Mouse (Mus musculus): Measurements from ENCODE around the gene Dhcr7. TPM values are rescaled to one million over a fixed set of nuclear protein-coding genes. Genes with fewer than 3 reads are reported as not detected.
A peak's percentile ranks its signal among the peaks of the same experiment; 100 is the strongest.

The Dhcr7 gene
- polyA plus RNA-seq, 1 experiment from 2014 or later: 59.2 TPM

GRCm38 (mm10) chr7:143829504-143830331 lies 6.8 kb downstream of the Dhcr7 start:
- DNase-seq (ENCODE audit: low spot score): peak; percentile 99
- H3K27ac ChIP-seq (ENCODE audit: low read depth, low read length): peak overlapping the region; percentile 92
- H3K27me3 ChIP-seq (replicated peaks; ENCODE audit: control insufficient read depth, insufficient read depth, low read length): no peaks in the 10 kb centered on the region
- H3K9ac ChIP-seq (ENCODE audit: low read length): peak overlapping the region; percentile 70
- peak; percentile 98 for ATAC-seq
- H3K4me2 ChIP-seq (ENCODE audit: low read length): peak overlapping the region; percentile 79
- under 1% methylated on average over 37 of the region's 37 CpGs for WGBS
- peak overlapping the region; percentile 50 for H3K4me3 ChIP-seq (ENCODE audit: low read depth, low read length)
- H3K9me3 ChIP-seq (replicated peaks; ENCODE audit: control insufficient read depth, low read length): no peaks in the 10 kb centered on the region
- H3K36me3 ChIP-seq (ENCODE audit: control insufficient read depth, insufficient read depth, low read length): no peaks in the 10 kb centered on the region; the same call in 1 of the 2 replicates
- H3K4me1 ChIP-seq (ENCODE audit: control insufficient read depth, insufficient read depth, low read length): peaks cover 13% of the 10 kb centered on the region

GRCm38 (mm10) chr7:143830399-143830798 lies 7.5 kb downstream of the Dhcr7 start:
- DNase-seq (ENCODE audit: low spot score): no peak
- 13% methylated on average over 6 of the region's 6 CpGs for WGBS
- H3K4me3 ChIP-seq (ENCODE audit: low read depth, low read length): peak overlapping the region; percentile 50

GRCm38 (mm10) chr7:143832196-143832595 lies 9.3 kb downstream of the Dhcr7 start:
- Histone ChIP-seq H3K4me1 (ENCODE audit: control insufficient read depth, insufficient read depth, low read length) (peaks cover 13% of the 10 kb centered on the region), H3K36me3 (ENCODE audit: control insufficient read depth, insufficient read depth, low read length) (peaks cover 5% of the 10 kb centered on the region), H3K9me3 (replicated peaks; ENCODE audit: control insufficient read depth, low read length) (no peaks in the 10 kb centered on the region), H3K4me2 (ENCODE audit: low read length) (no peak overlapping the region), H3K9ac (ENCODE audit: low read length) (peak overlapping the region; percentile 13; the same call in 1 of the 2 replicates), H3K27me3 (replicated peaks; ENCODE audit: control insufficient read depth, insufficient read depth, low read length) (no peaks in the 10 kb centered on the region), H3K27ac (ENCODE audit: low read depth, low read length) (no peak overlapping the region), H3K4me3 (ENCODE audit: low read depth, low read length) (no peak overlapping the region)
- DNase-seq (ENCODE audit: low spot score) (no peak), ATAC-seq (no peak)
- WGBS: 82% methylated on average over 8 of the region's 8 CpGs

More at GRCm38 (mm10) chr7:143830399-143830798, 7.5 kb downstream of the Dhcr7 start:
- ATAC-seq: peak; percentile 23
- peak overlapping the region; percentile 79 for H3K4me2 ChIP-seq (ENCODE audit: low read length)
- peak overlapping the region; percentile 44; the same call in 1 of the 2 replicates for H3K27ac ChIP-seq (ENCODE audit: low read depth, low read length)
- H3K9ac ChIP-seq (ENCODE audit: low read length): peak overlapping the region; percentile 70
- H3K4me1 ChIP-seq (ENCODE audit: control insufficient read depth, insufficient read depth, low read length): peaks cover 13% of the 10 kb centered on the region
- H3K27me3 ChIP-seq (replicated peaks; ENCODE audit: control insufficient read depth, insufficient read depth, low read length): no peaks in the 10 kb centered on the region
- no peaks in the 10 kb centered on the region; the same call in 1 of the 2 replicates for H3K36me3 ChIP-seq (ENCODE audit: control insufficient read depth, insufficient read depth, low read length)
- no peaks in the 10 kb centered on the region for H3K9me3 ChIP-seq (replicated peaks; ENCODE audit: control insufficient read depth, low read length)

GRCm38 (mm10) chr7:143832611-143833010 lies 9.7 kb downstream of the Dhcr7 start:
- H3K27ac ChIP-seq (ENCODE audit: low read depth, low read length): no peak overlapping the region
- no peaks in the 10 kb centered on the region for H3K27me3 ChIP-seq (replicated peaks; ENCODE audit: control insufficient read depth, insufficient read depth, low read length)
- H3K9ac ChIP-seq (ENCODE audit: low read length): no peak overlapping the region
- H3K4me1 ChIP-seq (ENCODE audit: control insufficient read depth, insufficient read depth, low read length): peaks cover 13% of the 10 kb centered on the region
- H3K4me3 ChIP-seq (ENCODE audit: low read depth, low read length): no peak overlapping the region
- peaks cover 9% of the 10 kb centered on the region for H3K36me3 ChIP-seq (ENCODE audit: control insufficient read depth, insufficient read depth, low read length)
- DNase-seq (ENCODE audit: low spot score) (no peak), ATAC-seq (no peak)
- 92% methylated on average over 2 of the region's 2 CpGs for WGBS
- no peaks in the 10 kb centered on the region for H3K9me3 ChIP-seq (replicated peaks; ENCODE audit: control insufficient read depth, low read length)
- no peak overlapping the region for H3K4me2 ChIP-seq (ENCODE audit: low read length)

GRCm38 (mm10) chr7:143833581-143834190 lies 10.7 kb downstream of the Dhcr7 start:
- H3K36me3 ChIP-seq (ENCODE audit: control insufficient read depth, insufficient read depth, low read length): peaks cover 20% of the 10 kb centered on the region
- H3K4me3 ChIP-seq (ENCODE audit: low read depth, low read length): no peak overlapping the region
- no peak overlapping the region for H3K4me2 ChIP-seq (ENCODE audit: low read length)
- H3K27ac ChIP-seq (ENCODE audit: low read depth, low read length): no peak overlapping the region
- WGBS: 83% methylated on average over 6 of the region's 6 CpGs
- no peaks in the 10 kb centered on the region for H3K9me3 ChIP-seq (replicated peaks; ENCODE audit: control insufficient read depth, low read length)
- DNase-seq (ENCODE audit: low spot score): no peak
- H3K27me3 ChIP-seq (replicated peaks; ENCODE audit: control insufficient read depth, insufficient read depth, low read length): no peaks in the 10 kb centered on the region
- no peak overlapping the region for H3K9ac ChIP-seq (ENCODE audit: low read length)
- no peak for ATAC-seq
- peaks cover 13% of the 10 kb centered on the region for H3K4me1 ChIP-seq (ENCODE audit: control insufficient read depth, insufficient read depth, low read length)

GRCm38 (mm10) chr7:143834316-143834715 lies 11.4 kb downstream of the Dhcr7 start:
- DNase-seq (ENCODE audit: low spot score) (no peak), ATAC-seq (no peak)
- H3K27me3 ChIP-seq (replicated peaks; ENCODE audit: control insufficient read depth, insufficient read depth, low read length): no peaks in the 10 kb centered on the region
- H3K4me1 ChIP-seq (ENCODE audit: control insufficient read depth, insufficient read depth, low read length): peaks cover 13% of the 10 kb centered on the region
- 90% methylated on average over 2 of the region's 2 CpGs for WGBS
- no peak overlapping the region for H3K4me2 ChIP-seq (ENCODE audit: low read length)
- no peak overlapping the region for H3K4me3 ChIP-seq (ENCODE audit: low read depth, low read length)
- peaks cover 26% of the 10 kb centered on the region for H3K36me3 ChIP-seq (ENCODE audit: control insufficient read depth, insufficient read depth, low read length)
- no peaks in the 10 kb centered on the region for H3K9me3 ChIP-seq (replicated peaks; ENCODE audit: control insufficient read depth, low read length)
- no peak overlapping the region for H3K27ac ChIP-seq (ENCODE audit: low read depth, low read length)
- H3K9ac ChIP-seq (ENCODE audit: low read length): no peak overlapping the region

GRCm38 (mm10) chr7:143834972-143835371 lies 12.0 kb downstream of the Dhcr7 start:
- Histone ChIP-seq H3K9ac (ENCODE audit: low read length) (no peak overlapping the region), H3K9me3 (replicated peaks; ENCODE audit: control insufficient read depth, low read length) (no peaks in the 10 kb centered on the region), H3K4me2 (ENCODE audit: low read length) (no peak overlapping the region), H3K27ac (ENCODE audit: low read depth, low read length) (no peak overlapping the region), H3K4me3 (ENCODE audit: low read depth, low read length) (no peak overlapping the region), H3K27me3 (replicated peaks; ENCODE audit: control insufficient read depth, insufficient read depth, low read length) (no peaks in the 10 kb centered on the region), H3K36me3 (ENCODE audit: control insufficient read depth, insufficient read depth, low read length) (peaks cover 30% of the 10 kb centered on the region), H3K4me1 (ENCODE audit: control insufficient read depth, insufficient read depth, low read length) (peaks cover 13% of the 10 kb centered on the region)
- ATAC-seq: no peak
- no peak for DNase-seq (ENCODE audit: low spot score)
- WGBS: 82% methylated on average over 3 of the region's 3 CpGs

- no peak overlapping the region for H3K27ac ChIP-seq (ENCODE audit: low read depth, low read length)
- no peaks in the 10 kb centered on the region for H3K9me3 ChIP-seq (replicated peaks; ENCODE audit: control insufficient read depth, low read length)
- H3K27me3 ChIP-seq (replicated peaks; ENCODE audit: control insufficient read depth, insufficient read depth, low read length): no peaks in the 10 kb centered on the region
- ATAC-seq (no peak), DNase-seq (ENCODE audit: low spot score) (no peak)
- H3K4me2 ChIP-seq (ENCODE audit: low read length): no peak overlapping the region
- H3K4me1 ChIP-seq (ENCODE audit: control insufficient read depth, insufficient read depth, low read length): no peaks in the 10 kb centered on the region
- H3K36me3 ChIP-seq (ENCODE audit: control insufficient read depth, insufficient read depth, low read length): peaks cover 58% of the 10 kb centered on the region
- H3K4me3 ChIP-seq (ENCODE audit: low read depth, low read length): no peak overlapping the region
- no peak overlapping the region for H3K9ac ChIP-seq (ENCODE audit: low read length)
- WGBS: 90% methylated on average over 3 of the region's 3 CpGs
Observed at GRCm38 (mm10) chr7:143837705-143838358, 14.9 kb downstream of the Dhcr7 start.

Measured in forebrain, embryonic 14.5 days (tissue).